Mouse (Mus musculus): Measurements from ENCODE around the gene Rbm25.
"Not testable (repeated sequence)": the region's sequence is repeated elsewhere in the genome, so short reads cannot be mapped to it uniquely, and the experiment has no call there.

Rbm25 gene

GRCm38 (mm10) chr12:83630936-83631335, at the start of gene Rbm25:
Gene Rbm25, plus strand, starts transcription at chr12:83631236.
- not testable (repeated sequence) for DNase-seq

- DNase-seq = no peak
Observed at GRCm38 (mm10) chr12:83582106-83582505, 48.9 kb upstream of the Rbm25 start.

DNA sequence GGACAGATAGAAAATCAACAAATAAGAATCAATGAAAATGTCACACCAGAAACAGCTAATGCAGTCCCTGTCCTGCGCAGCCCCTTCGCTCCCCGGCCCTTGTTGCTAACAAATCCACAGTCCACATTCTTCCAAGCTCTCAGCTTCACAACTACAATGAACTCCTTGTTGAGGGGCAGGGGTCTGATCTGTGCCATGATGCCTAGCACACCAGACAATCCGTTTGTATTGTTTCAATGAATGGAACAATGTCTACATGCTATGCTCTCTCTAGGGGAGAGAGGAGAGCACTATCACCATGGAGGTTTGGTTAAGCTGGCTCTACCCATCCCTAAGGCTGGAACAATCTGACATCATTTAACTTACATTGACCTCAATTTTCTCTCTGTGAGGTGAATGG, 48.3 kb upstream of the Rbm25 start:
- no peak for DNase-seq

DNA sequence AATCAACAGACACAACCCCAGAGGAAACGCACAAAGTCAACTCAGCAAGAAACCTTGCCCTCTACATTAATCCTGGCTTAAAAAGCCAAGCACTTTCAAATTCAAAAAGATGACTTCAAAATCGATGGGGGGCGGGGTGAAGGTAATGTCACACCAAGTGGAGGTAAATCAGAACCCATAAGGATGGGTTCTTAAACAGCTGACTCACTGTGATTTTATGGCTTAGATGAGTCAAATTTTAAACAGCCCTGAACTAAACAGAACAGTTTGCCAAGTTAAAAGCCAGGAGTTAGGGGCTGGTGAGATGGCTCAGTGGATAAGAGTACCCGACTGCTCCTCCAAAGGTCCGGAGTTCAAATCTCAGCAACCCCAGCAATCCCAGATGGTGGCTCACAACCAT, 44.4 kb upstream of the Rbm25 start:
- no peak for DNase-seq

DNA sequence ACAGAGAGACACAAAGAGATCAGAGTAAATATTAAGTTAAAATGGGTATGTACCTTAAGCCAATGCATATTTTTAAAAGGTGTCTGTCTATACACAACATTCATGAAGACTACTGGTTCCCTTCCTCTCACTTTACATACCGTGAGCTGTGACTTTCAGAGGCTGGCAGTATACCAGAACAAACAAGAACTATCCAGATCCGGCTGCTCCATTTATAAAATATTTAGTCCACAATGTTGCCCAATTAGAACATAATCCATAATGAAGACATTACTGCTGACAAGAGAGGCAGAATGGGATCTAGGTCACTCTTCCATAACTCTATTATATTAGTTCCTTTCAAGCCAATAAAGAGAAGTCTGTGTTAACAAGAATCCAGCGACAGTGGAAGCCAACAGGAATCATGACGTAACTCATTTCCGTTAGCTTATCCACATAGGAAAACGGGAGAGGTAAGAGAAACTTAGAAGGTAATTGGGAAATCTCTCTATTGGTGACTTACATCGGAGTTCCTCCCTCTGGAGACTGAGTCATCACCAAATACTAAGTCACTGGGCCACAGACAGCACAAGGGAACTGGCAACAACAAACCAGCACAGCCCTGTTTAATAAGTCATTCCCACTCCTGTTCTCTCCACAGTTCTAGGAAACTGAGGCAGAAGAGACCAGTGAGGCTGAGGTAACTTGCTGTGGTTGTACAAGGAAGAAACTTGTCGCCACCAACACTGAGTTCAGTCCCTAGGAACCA, 39.1 kb upstream of the Rbm25 start:
- DNase-seq = no peak

GRCm38 (mm10) chr12:83594454-83595040, 36.5 kb upstream of the Rbm25 start:
- no peak for DNase-seq

- DNase-seq = no peak
Observed at GRCm38 (mm10) chr12:83596191-83596954, 34.7 kb upstream of the Rbm25 start.

DNA sequence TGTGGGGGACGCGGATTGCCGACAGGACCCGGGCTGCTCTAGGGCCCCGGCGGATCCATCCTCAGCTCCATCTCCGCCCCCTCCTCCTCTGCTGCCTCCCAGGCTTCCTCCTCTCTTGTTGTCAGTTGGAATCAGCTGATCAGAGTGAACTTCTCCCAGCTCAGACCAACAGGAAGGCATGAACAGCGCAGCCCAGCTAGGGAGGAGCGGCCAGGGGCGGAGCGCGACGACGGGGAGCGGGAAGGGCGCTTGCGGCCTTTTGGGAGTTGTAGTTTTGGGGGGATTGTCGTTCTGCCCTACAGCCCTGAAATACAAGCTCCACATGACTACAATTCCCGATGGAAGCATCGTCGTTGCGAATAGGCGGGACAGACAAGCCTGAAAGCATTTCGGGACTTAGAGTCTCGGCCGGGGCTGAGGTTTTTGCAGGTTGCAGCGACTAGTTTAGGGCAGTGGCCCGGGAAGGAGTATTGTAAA, 34.0 kb upstream of the Rbm25 start, which contains the start of gene Zfyve1:
Gene Zfyve1, minus strand, starts transcription at position 198 of the 477 bp plus-strand sequence.
- peak; percentile 94 for DNase-seq

GRCm38 (mm10) chr12:83597881-83598280, 33.2 kb upstream of the Rbm25 start:
- no peak for DNase-seq

GRCm38 (mm10) chr12:83602285-83602684, 28.8 kb upstream of the Rbm25 start:
- no peak for DNase-seq

GRCm38 (mm10) chr12:83606411-83606810, 24.6 kb upstream of the Rbm25 start:
- not testable (repeated sequence) for DNase-seq

- no peak for DNase-seq
Observed at GRCm38 (mm10) chr12:83617261-83617660, 13.8 kb upstream of the Rbm25 start.

DNA sequence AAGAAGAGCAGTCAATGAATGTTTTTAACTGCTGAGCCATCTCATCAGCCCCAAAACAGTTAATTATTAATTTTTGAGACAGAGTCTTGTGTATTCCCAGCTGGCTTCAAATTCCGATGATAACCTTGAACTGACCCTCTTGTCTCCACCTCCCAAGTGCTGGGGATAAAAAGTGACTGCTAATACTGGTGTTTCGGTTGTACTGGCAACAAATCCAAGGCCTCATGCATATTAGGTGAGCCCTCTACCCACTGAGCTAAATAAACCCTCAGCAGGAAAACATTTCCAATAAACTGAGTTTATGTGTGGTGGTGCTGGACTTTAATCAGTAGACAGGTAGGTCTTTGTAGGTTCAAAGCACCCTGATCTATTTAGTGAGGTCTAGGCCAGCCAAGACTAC, 12.1 kb upstream of the Rbm25 start:
- no peak for DNase-seq

DNA sequence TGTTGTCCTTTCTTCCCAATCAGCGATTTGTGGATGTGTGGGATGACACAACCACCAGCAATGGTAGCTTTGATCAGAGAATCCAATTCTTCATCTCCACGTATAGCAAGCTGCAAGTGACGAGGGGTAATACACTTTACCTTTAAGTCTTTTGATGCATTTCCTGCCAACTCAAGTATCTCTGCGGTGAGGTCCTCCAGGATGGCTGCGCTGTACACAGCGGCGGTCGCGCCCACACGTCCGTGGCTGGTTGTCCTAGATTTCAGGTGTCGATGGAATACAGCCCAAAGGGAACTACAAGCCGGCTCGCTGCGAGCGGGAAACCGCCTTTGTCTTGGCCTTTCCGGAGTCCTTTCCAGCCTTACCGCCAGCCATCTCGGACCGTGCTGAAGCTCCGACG, 10.3 kb upstream of the Rbm25 start:
- not testable (repeated sequence) for DNase-seq

GRCm38 (mm10) chr12:83622031-83622755, 8.8 kb upstream of the Rbm25 start:
- DNase-seq = no peak

DNA sequence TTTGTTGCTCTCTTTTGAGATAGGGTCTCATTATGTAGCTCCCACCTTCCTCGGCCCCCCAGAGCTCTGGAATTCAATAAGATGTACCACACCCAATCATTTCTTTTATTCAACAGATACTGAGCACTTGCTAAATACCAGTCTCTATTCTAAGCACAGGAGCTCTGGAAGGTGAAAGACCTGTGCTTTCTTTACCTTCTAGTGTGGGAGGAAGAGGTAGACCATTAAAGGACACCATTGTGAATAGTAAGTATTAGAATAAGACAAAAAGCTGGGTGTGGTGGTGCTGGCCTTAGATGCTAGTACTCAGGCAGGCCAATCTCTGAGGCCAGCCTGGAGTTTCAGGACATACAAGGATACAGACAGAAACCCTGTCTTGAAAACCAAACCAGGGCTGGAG, 6.7 kb upstream of the Rbm25 start:
- DNase-seq = no peak

DNA sequence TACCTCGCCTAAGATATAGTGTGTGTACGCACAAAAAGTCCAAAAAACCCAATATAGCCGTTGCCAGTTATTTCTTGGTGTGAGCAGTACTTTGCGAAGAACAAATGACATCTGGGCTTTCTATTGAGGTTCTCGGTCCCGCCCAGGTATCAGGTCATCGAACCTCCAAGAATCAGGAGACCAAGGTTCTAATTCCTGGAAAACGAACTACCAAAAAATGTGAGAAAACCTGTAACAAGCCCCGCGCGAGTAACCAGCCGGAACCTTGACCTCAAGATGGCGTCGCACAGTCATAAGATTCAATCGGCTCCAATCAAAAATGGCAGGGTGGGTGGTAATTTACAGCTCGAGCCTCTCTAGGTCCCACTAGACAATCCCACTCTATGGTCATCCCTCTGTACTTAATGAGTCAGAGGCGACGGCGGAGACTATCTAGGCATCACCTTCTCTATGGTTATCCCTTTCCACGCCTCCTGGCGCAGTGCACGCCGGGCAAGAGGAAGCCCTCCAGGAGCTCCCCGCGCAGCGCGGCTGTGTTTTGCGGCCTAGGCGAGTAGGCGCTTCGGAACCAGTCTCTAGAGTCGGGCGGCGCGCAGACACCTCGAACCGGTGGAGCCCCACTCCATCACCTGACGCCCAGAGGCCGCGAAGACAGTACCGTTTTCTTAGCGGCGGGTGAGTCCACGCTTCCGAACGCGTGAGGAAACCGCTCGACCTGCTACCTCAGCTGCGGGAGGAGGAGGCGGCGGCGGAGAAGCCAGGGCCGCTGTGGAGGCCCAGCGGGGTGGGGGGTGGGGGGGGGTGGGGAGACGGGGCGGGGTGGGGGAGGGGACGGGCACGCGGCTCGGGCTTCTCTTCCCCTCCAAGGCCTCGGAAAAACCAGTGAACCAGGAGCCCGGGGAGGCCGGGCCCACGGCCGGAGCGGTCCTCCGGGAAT, 975 bp downstream of the Rbm25 start:
- DNase-seq = peak; percentile 98

- DNase-seq = peak; percentile 58
Observed at GRCm38 (mm10) chr12:83632680-83633025, 1.6 kb downstream of the Rbm25 start.

- DNase-seq = no peak
Observed at GRCm38 (mm10) chr12:83633807-83634206, 2.8 kb downstream of the Rbm25 start.

- no peak for DNase-seq
Observed at GRCm38 (mm10) chr12:83641233-83641632, 10.2 kb downstream of the Rbm25 start.

DNA sequence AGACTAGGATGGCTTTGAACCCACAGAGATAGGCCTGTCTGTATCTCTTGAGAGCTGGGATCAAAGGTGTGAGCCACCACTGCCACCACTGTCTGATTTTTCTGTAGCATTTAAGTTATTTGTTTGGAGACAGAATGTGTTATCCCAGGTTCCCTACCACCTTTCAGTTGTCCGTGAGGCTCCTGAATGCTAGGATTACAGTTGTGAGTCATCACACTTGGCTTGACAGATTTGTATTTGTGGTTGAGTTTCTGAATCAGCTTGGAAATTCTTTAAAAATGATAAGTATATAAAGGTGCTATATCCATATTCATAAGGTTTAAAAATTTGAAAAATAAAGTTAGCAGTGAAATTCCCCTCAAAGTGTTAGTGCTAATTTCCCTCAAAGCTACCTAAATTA, 12.1 kb downstream of the Rbm25 start:
- no peak for DNase-seq

DNA sequence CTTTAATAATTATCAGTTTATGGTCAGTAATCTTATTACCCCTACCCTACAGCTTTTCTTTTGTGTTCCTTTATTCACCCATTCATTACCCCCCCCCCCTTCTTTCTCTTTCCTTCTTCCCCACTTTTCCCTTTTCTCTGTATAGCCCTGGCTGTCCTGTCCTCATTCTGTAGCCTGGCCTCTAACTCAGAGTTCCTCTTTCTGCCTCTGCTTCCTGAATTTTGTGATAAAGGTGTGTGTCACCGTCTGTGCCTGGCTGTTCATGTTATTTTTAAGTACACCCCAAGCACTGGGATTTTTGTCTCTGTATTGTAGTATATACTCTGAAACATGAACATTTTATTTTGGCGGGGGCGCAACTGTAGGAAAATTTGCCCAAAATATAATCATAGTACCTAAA, 19.3 kb downstream of the Rbm25 start:
- DNase-seq = no peak
